Mouse (Mus musculus) intestine, embryonic 15.5 days (tissue): ENCODE measurements around the gene Bcl2l15. TPM values are rescaled to one million over a fixed set of nuclear protein-coding genes. Genes with fewer than 3 reads are reported as not detected.
"Not testable (repeated sequence)": the region's sequence is repeated elsewhere in the genome, so short reads cannot be mapped to it uniquely, and the experiment has no call there.

Experiments
- ATAC-seq: fragments of 200-750 bp; cut with Nextera tagmentation; 2 replicates; pipeline ENCODE4 v1.8.0; 2017; ENCODE audit warnings: moderate TSS enrichment, moderate library complexity
- H3K27ac ChIP-seq: fragments of 300-500 bp; sonication (generic); 2 replicates; pipeline ENCODE4 v1.5.1; 2015; ENCODE audit warnings: mild to moderate bottlenecking, inconsistent platforms
- H3K27me3 ChIP-seq: fragments of 300-500 bp; sonication (generic); replicated peaks from 2 replicates; pipeline ENCODE4 v1.6.1; 2015; ENCODE audit warnings: inconsistent platforms
- H3K36me3 ChIP-seq: fragments of 300-500 bp; sonication (generic); 2 replicates; pipeline ENCODE4 v1.6.1; 2015; ENCODE audit warnings: inconsistent platforms
- H3K4me1 ChIP-seq: fragments of 300-500 bp; sonication (generic); replicated peaks from 2 replicates; pipeline ENCODE4 v1.6.1; 2015; ENCODE audit warnings: inconsistent platforms
- H3K4me2 ChIP-seq: fragments of 300-500 bp; sonication (generic); replicated peaks from 2 replicates; pipeline ENCODE4 v1.6.1; 2015; ENCODE audit warnings: mild to moderate bottlenecking, inconsistent platforms
- H3K4me3 ChIP-seq: fragments of 300-500 bp; sonication (generic); replicated peaks from 2 replicates; pipeline ENCODE4 v1.5.1; 2015; ENCODE audit warnings: inconsistent platforms
- H3K9ac ChIP-seq: fragments of 300-500 bp; sonication (generic); 2 replicates; pipeline ENCODE4 v1.6.1; 2015; ENCODE audit warnings: inconsistent platforms
- H3K9me3 ChIP-seq: fragments of 300-500 bp; sonication (generic); 2 replicates; pipeline ENCODE4 v1.6.1; 2016; ENCODE audit warnings: inconsistent platforms
- WGBS: fragments of 180-500 bp; shearing (Covaris S2); methylation state at CpG from one replicate; pipeline ENCODE4 v1.1.7; 2015; 5-methylcytosine and 5-hydroxymethylcytosine counted together
- polyA plus RNA-seq: library from polyadenylated mRNA; unstranded; fragments of >200 nt; fragmentation: Nextera tagmentation; extraction: Ambion mirVana; gene quantifications from 2 replicates; pipeline ENCODE4 v1.2.1, GENCODE M21; 2015

Gene Bcl2l15
- polyA plus RNA-seq, 1 experiment from 2014 or later = 4.4 TPM

DNA sequence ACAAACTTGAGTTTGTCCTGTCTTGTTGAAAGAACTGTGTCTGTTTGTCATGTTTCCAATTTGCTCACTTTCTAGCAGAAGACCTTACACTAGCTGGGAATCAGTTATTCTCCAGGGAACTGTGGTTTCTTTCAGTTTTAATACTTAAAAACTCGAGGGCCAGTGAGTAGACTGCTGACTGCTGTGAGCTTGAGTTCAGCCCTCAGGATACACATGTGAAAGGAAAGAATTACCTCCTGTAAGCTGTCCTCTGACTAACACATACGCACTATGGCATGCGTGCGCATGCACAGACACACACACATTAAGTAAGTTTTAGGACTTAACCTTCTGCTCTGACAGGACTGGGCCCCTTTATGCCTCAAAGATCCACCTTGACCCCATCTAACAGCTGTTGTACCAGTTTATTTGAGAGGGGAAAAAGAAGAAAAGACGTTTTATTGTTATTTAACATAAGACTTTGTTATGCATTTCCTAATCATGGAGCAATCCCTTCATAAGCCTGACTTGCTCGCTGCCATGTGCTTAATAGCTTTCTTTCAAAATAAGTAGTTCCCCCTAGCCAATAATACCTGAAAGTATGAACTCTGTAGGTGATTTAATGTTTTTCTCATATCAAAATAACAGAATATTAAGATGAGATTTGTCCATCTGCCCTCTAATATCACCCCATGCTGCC lies 3.0 kb downstream of the Bcl2l15 start:
- ATAC-seq = no peak
- H3K9me3 ChIP-seq = no peaks in the 10 kb centered on the region
- no peak overlapping the region for H3K4me3 ChIP-seq
- H3K4me1 ChIP-seq = no peaks in the 10 kb centered on the region
- no peaks in the 10 kb centered on the region for H3K27me3 ChIP-seq
- no peaks in the 10 kb centered on the region for H3K36me3 ChIP-seq
- no peak overlapping the region for H3K4me2 ChIP-seq
- 76% methylated on average over 6 of the region's 6 CpGs for WGBS
- H3K9ac ChIP-seq = no peak overlapping the region
- H3K27ac ChIP-seq = no peak overlapping the region

DNA sequence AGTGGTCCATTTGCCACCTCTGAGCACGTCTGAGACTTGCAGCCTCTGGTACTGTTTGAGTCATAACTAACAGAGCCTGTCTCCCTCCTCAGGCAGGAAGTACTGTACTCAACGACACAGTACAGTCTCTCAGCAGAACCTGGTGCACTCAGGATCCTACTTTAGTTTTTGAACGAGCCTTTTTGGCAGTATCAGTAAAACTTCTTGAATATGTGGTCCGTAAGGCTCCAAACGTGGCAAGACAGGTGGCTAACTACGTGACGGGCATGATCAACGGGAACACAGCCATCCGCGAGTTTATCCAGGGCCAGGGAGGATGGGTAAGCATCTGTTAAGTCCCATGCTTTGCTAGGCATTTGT lies 3.5 kb downstream of the Bcl2l15 start:
- H3K36me3 ChIP-seq = no peaks in the 10 kb centered on the region
- H3K4me2 ChIP-seq = no peak overlapping the region
- H3K9ac ChIP-seq = no peak overlapping the region
- no peak for ATAC-seq
- H3K4me3 ChIP-seq = no peak overlapping the region
- H3K27ac ChIP-seq = no peak overlapping the region
- H3K27me3 ChIP-seq = no peaks in the 10 kb centered on the region
- WGBS = 80% methylated on average over 10 of the region's 10 CpGs
- H3K4me1 ChIP-seq = no peaks in the 10 kb centered on the region
- no peaks in the 10 kb centered on the region for H3K9me3 ChIP-seq

DNA sequence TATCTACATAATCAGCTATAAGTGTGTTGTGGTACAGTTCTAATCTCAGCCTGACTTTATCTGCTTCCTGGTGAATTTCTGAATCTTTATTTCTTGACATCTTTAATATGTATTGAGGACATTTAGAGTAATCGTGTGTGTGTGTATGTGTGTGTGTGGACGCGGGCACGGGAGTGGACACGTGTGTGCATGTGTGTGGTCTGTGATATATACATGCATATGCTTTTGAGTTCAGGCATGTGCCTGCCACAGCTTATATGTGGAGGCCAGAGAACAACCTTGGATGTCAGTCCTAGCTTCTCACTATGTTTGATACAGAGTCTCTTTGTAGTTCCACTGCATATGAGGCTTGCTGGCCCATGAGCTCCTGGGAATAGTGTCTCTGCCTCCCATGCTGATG lies 4.1 kb downstream of the Bcl2l15 start:
- no peaks in the 10 kb centered on the region for H3K36me3 ChIP-seq
- H3K9me3 ChIP-seq = no peaks in the 10 kb centered on the region
- no peak for ATAC-seq
- no peak overlapping the region for H3K4me2 ChIP-seq
- H3K4me3 ChIP-seq = no peak overlapping the region
- H3K9ac ChIP-seq = no peak overlapping the region
- no peaks in the 10 kb centered on the region for H3K4me1 ChIP-seq
- 98% methylated on average over 5 of the region's 5 CpGs for WGBS
- no peak overlapping the region for H3K27ac ChIP-seq
- H3K27me3 ChIP-seq = no peaks in the 10 kb centered on the region

DNA sequence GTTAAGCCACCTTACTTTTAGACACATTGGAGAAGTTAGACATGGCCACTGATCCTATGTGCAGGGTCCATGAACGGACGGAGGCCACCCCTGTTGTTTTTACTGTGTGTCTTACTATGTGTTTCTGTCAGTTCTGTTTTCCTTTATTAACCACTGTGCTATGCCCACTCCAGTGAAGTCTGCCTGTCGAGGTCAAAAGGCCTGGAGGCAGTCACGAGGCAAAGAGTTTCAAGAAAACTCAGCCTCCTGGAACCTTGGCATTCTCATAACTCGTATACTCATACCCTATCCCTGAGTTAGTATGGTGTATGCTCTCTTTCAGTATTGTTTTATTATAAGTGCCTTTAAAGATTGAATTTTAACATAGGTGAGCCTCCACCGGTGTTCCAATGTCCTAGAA lies 7.3 kb downstream of the Bcl2l15 start:
- 96% methylated on average over 6 of the region's 6 CpGs for WGBS
- H3K27me3 ChIP-seq = no peaks in the 10 kb centered on the region

DNA sequence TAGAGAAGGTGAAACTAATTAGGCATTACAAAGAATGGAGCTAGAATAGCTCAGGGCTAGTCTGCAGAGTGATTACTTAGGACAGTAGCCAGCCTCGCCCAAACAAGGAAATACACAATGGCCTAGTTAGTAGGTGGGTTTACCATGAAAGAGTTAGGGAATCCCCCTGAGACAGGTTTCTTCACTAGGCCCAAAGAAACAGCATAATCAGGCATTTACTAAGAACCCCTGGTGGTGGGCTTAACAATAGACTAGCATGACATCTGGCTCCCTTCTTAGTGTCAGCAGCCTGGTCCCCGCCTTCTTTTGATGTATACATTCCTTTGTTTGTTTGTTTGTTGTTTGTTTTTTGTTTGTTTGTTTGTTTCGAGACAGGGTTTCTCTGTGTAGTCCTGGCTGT lies 7.8 kb downstream of the Bcl2l15 start:
- not testable (repeated sequence) for ATAC-seq, H3K9ac ChIP-seq, H3K4me3 ChIP-seq, H3K27me3 ChIP-seq, H3K27ac ChIP-seq, H3K4me1 ChIP-seq, H3K4me2 ChIP-seq, H3K36me3 ChIP-seq, H3K9me3 ChIP-seq
- 85% methylated on average over 3 of the region's 3 CpGs for WGBS

More for the DNA sequence above, 7.3 kb downstream of the Bcl2l15 start:
- Histone ChIP-seq H3K9me3 (no peaks in the 10 kb centered on the region), H3K4me2 (no peak overlapping the region), H3K4me1 (no peaks in the 10 kb centered on the region), H3K9ac (no peak overlapping the region), H3K36me3 (no peaks in the 10 kb centered on the region), H3K4me3 (no peak overlapping the region), H3K27ac (no peak overlapping the region)
- no peak for ATAC-seq

DNA sequence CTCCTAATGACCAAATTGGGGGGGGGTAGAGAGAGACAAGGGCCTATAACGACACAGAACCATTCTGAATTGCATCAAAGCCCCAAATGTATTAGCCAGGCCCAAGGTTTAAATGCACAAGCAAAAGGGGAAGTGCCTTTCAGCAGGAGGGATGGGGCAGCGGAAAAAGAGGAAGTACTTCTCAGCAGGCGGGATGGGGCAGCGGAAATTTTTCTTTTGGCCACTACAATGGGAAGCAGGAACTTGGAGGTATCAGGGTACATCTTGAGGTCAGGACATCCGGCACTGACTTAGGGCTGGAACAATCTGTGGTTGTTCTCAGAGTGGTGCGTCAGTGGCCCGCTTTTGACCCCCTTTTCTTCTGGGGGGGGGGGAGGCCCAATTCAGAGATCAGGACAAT lies 8.5 kb downstream of the Bcl2l15 start:
- not testable (repeated sequence) for H3K9me3 ChIP-seq, H3K4me2 ChIP-seq, H3K4me3 ChIP-seq, H3K27me3 ChIP-seq, H3K4me1 ChIP-seq, H3K9ac ChIP-seq, H3K36me3 ChIP-seq, ATAC-seq, H3K27ac ChIP-seq
- 88% methylated on average over 7 of the region's 7 CpGs for WGBS

DNA sequence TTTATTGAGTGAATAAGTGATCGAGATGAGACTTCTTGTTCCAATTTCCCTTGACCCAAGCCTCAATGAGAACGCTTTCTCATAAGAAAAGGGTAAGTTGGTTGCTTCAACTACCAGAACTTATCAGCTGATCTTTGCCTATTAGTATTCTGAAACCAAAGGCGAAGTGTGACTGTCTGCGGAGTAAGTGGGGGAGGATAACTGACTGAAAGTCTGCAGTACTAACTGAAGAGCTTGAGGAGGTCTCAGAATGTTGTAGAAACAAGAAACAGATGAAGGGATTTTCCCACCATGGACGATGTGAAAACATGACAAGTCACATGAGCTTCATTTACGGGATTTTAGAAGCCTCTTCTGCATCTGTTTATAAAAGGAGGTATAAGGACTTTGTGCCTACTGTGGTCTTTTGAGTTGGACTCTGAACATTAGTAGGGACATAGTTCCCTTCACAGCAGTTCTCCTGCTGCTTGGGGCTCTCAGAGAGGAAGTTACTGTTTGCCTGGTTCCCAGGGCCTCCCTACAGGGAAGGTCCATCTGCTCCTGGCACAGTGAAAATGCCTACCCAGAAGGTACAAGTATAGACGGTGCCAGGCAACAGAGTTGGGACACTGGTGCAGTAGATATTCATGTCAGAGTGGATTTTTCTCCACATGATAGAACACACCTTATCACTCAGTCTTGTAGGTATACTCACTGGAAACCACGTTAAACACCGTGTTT lies 18.4 kb downstream of the Bcl2l15 start:
- no peaks in the 10 kb centered on the region for H3K27me3 ChIP-seq
- H3K4me2 ChIP-seq = no peak overlapping the region
- no peaks in the 10 kb centered on the region for H3K36me3 ChIP-seq
- H3K27ac ChIP-seq = no peak overlapping the region
- no peaks in the 10 kb centered on the region for H3K9me3 ChIP-seq
- peak; percentile 36; the same call in 1 of the 2 replicates for ATAC-seq
- H3K9ac ChIP-seq = no peak overlapping the region
- WGBS = 70% methylated on average over 9 of the region's 9 CpGs
- no peaks in the 10 kb centered on the region for H3K4me1 ChIP-seq
- H3K4me3 ChIP-seq = no peak overlapping the region

DNA sequence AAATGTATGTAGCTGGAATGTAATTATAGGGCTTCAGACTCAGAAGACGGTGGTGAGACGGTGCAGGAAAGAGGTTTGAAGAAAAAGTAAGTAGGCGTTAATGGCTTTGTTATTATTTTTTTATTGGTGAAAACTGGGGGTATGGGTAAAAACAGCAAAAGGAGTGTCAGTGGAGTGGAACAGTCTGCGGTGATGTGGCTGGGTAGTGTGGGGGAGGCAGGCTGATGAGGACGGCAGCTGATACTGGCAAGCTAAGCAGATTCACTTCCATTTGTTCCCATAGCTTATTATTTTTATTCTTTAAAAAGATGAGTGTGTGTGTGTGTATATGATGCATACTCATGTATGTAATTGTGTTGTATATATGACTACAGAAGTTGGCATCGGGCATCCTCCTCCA lies 19.1 kb downstream of the Bcl2l15 start:
- Histone ChIP-seq H3K4me2 (no peak overlapping the region), H3K4me1 (no peaks in the 10 kb centered on the region), H3K4me3 (no peak overlapping the region), H3K9ac (no peak overlapping the region), H3K27me3 (no peaks in the 10 kb centered on the region), H3K27ac (no peak overlapping the region), H3K36me3 (no peaks in the 10 kb centered on the region), H3K9me3 (no peaks in the 10 kb centered on the region)
- no peak for ATAC-seq
- 90% methylated on average over 6 of the region's 6 CpGs for WGBS

DNA sequence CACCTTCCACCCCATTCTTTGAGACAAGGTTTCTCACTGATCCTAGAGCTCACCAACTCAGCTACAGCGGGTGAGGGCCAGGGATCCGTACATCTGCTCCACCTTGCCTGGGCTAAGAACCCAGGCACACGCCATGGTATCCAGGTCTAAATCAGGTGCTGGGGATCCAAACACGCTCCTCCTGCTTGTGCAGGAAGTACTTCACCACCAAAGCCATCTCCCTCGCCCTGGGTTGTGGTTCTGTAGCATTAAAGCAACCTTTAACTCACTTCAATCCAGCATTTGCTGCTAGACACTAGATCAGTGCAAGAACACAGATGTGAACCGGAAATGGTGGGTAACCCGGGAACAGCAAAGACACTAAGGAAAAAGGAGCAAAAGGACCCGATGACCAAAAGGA lies 19.5 kb downstream of the Bcl2l15 start:
- H3K9me3 ChIP-seq = no peaks in the 10 kb centered on the region
- H3K27me3 ChIP-seq = no peaks in the 10 kb centered on the region
- H3K4me2 ChIP-seq = no peak overlapping the region
- no peaks in the 10 kb centered on the region for H3K36me3 ChIP-seq
- no peak overlapping the region for H3K27ac ChIP-seq
- no peak overlapping the region for H3K4me3 ChIP-seq
- no peaks in the 10 kb centered on the region for H3K4me1 ChIP-seq
- WGBS = 85% methylated on average over 8 of the region's 8 CpGs
- ATAC-seq = no peak
- no peak overlapping the region for H3K9ac ChIP-seq

DNA sequence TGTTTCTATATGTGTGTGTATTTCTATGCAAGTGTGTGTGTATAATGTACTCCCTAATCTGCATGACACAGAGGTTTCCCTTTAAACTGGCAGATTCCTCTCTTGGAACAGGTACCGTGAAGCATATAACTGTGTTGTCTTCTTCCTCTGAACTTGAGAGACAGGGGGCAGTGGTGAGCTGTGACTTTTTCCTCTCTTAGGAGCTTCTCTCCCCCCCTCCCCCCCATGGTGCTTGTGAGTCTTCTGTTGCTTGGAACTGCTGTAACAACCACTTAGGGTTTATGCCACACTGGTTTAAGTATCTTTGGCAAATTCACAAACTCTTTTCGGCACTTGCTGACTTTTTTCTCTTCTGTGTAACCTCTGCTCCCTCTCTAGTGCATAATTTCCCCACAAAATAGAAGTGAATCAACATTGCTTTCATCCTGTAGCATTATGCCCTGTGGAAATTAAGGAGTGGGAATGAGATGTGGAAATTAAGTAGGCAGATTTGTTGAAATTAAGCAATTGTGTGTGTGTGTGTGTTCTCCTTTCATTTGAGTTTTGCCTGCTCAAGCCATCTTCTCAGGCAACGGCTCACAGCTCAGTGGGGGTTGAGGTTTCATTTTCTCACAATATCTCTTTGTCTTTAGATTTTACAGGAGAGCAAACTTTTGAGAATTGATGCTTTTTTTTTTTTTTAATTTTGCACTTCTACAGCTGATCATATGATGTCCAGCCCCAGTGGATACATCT lies 20.3 kb downstream of the Bcl2l15 start:
- no peaks in the 10 kb centered on the region for H3K27me3 ChIP-seq
- 63% methylated on average over 3 of the region's 3 CpGs for WGBS

DNA sequence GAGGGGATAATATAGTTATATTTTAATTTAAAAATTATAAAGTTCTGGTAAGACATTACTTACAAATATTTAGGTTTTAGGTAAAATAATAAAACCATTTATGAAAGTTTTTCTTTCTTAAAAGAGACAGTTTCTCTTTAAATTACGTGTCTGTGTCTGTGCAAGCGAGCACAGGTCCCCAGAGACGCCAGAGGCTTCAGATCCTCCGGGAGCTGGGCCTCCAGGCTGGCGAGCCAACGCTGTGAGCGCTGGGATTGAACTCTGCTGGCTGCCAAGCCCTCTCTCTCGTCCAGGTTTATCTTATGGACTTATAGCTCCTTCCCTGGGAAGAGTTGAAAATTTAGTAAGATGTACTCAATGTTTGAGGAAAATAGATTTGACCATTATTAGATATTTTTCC lies 21.4 kb downstream of the Bcl2l15 start:
- Histone ChIP-seq H3K4me3 (no peak overlapping the region), H3K36me3 (no peaks in the 10 kb centered on the region), H3K27me3 (no peaks in the 10 kb centered on the region), H3K27ac (no peak overlapping the region), H3K4me1 (no peaks in the 10 kb centered on the region), H3K9me3 (no peaks in the 10 kb centered on the region), H3K9ac (no peak overlapping the region), H3K4me2 (no peak overlapping the region)
- no peak for ATAC-seq
- WGBS = 61% methylated on average over 8 of the region's 8 CpGs

More for the DNA sequence above, 20.3 kb downstream of the Bcl2l15 start:
- H3K9ac ChIP-seq = no peak overlapping the region
- H3K4me2 ChIP-seq = no peak overlapping the region
- H3K27ac ChIP-seq = no peak overlapping the region
- ATAC-seq = no peak
- no peaks in the 10 kb centered on the region for H3K9me3 ChIP-seq
- H3K4me3 ChIP-seq = no peak overlapping the region
- H3K36me3 ChIP-seq = no peaks in the 10 kb centered on the region
- H3K4me1 ChIP-seq = no peaks in the 10 kb centered on the region

DNA sequence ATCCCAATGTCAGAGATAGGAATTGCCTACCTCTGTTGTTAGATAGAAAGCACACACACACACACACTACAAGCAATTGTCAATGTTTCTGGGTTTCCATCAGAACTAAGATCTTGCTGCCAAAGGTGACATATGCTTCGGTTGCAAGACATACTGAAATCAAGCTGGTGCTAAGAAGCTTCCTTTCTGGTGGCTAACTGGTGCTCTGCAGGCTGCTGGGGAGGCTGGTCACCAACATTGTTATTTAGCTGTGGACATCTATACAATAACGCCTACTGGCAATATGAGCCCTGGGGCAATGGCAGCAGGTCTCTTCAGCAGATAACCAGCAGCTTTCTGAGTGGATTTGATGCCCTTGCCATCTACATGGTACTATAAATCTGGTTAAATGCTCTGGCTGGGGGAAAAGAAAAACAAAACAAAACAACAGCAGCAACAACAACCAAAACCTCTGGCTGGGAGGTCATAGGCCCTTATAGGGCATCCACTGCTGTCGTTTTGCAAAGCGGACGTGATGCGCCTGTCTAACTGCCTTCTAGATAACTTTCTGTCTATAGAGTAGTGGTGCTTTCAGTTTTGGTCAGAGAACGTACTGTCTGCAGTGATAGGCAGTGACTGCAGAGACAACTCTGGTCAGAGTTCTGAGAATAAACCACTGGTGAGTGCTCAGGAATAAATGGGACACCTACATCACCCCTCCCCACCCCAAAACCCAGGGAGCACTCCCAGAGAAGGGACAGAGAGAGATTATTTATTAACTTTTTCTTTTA lies 24.8 kb downstream of the Bcl2l15 start:
- no peaks in the 10 kb centered on the region for H3K9me3 ChIP-seq
- ATAC-seq = no peak
- 85% methylated on average over 7 of the region's 7 CpGs for WGBS
- no peak overlapping the region for H3K27ac ChIP-seq
- H3K4me1 ChIP-seq = no peaks in the 10 kb centered on the region
- H3K4me3 ChIP-seq = no peak overlapping the region
- no peak overlapping the region for H3K4me2 ChIP-seq
- H3K27me3 ChIP-seq = no peaks in the 10 kb centered on the region
- H3K9ac ChIP-seq = no peak overlapping the region
- H3K36me3 ChIP-seq = no peaks in the 10 kb centered on the region
